Mouse (Mus musculus) cerebellum, adult 11-12 months (tissue): ENCODE results near the gene Pttg1ip.

Experiments used
- DNase-seq: peaks from one replicate; pipeline ENCODE4 v3.0.0; 2022

Pttg1ip gene

DNA sequence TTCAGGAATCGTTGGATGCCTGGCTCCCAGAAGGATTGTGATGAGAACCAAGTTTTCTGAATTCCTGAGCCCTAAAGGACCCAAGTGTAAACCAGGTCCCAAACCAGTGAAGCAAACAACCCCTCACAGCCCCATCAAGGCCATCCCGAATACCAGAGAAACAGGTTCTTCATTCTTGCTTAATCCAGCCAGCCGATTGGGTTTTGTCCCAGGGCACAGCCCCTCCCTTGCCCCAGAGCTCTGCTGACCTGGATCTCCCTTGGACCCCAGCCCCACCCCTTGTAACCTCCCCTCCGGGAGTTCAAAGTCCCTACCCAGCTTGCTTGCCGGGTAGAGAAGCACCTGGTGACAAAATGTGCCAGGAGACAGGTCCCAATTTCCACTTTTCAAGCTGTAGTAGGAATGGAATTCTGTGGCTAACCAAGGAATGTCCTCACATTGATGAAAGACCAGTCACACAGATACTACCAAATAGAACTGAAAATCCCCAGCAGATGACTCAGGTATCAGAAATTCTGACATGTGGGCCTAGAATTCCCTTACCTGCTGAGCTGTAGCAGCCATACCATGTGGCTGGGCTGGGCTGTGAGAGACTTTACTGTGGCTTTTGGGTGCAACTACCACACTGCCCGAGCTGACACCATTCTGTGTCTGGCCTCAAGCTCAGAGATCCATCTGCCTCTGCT is 11.4 kb upstream of the Pttg1ip start:
- DNase-seq, result no peak

DNA sequence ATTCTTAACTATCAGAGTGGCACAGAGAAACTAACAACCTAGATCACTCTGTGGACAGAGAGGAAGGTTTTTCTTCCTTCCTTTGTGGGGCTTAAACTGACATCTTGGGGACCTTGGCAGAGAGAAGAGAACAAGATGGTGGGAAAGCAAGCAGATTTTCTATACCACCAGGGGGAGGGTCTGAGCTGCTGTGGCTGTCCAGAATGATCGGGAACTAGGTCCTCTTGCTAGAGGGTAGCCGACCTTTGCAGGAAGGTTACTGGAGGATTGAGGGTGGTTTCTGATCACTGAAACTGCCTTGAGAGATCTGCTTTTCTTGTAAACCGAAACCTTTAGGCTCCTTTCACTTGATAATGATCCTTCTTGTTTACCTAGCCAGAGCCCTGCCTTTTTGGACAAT is 9.3 kb upstream of the Pttg1ip start:
- no peak for DNase-seq

DNA sequence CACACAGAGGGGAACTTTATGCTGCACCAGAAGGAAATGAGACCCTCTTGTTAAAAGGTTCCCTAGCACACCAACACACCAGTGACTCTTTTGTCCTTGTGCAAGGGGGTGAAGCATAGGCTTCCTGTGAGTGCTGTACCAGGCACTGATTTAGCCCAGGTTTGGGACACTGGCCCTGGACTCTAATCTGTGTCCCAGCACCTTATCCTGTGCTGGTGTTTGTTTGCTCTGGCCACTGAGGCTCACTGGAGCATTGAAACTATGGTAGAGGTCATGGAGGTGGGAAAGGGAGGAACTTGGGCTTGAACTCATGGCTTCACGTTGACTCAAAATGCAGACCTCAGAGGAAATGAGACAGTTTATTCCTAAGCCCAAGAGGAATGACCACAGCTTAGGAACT is 8.4 kb upstream of the Pttg1ip start:
- no peak for DNase-seq

DNA sequence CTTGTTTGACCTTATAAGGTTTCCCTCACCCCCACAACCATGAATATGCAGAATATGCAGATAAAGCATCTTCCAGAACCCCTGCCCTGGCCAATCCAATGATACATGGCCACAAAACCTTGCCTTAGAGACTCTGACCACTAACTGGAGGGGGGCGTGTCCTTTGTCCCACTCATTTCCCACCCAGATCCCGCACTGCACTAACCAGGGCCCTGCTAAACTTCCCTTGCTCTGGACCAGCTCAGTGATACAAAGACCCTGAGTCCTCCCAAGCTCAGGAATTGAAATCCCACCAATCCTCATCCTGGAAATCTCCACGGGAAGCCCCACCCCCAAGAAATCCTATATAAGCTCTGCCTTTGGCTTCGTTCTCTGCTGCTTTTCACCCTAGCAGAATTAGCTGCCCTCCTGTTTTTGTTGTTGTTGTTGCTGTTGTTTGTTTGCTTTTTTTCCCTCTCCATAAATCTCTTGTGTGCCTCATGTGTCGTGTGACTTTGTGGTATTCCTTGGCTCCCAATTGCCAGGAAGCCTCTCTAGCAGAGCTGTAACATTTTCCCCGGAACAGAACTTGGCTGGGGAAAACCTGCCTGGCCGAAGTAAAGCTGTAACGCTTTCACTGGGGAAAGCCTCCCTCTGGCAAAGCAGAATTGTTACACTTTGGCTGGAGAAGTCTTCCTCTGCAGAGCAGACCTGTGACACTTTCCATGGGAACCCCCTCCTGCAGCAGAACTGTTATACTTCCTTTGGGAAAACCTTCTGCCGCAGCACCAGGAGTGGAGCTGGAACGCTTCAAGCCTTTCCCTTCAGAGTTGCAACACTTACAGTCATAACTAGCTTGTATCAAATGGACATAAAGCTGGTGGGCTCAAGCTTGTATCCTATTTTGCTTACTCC is 1.2 kb upstream of the Pttg1ip start:
- DNase-seq, result peak; percentile 27

DNA sequence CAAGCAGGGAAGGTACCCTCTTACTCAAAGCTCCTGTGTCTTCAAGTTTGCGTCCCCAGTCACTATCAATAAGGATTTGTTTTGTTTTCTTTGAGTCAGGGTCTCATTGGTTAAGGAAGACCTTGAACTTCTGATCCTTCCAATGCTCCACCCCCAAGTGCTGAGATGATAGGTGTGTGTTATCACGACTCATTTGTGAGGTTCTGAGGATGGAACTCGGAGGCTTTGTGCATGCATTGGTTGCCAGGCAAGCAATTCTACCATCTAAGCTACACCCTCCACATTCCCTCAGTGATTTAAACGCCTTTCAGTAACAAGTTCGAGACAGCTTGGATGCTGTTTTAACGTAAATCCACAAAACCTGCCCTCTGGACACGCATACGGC is 505 bp upstream of the Pttg1ip start:
- no peak for DNase-seq

DNA sequence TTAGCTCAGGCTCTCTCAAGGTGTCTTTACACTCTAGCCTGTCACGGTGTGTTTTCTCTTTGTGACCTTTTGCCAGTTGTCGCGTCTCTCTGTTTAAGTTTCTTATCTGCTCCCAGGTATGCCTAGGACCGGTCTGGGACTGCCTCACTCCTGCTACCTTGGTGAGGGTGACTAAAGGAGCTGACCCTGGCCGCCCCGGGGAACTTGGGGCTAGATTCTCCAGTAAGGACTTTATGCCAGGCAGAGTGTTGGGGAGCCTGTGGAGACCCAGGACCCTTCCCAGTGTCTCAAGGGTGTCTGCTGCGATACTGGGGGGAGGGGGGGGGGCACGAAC is 732 bp downstream of the Pttg1ip start:
- DNase-seq, result peak; percentile 47

DNA sequence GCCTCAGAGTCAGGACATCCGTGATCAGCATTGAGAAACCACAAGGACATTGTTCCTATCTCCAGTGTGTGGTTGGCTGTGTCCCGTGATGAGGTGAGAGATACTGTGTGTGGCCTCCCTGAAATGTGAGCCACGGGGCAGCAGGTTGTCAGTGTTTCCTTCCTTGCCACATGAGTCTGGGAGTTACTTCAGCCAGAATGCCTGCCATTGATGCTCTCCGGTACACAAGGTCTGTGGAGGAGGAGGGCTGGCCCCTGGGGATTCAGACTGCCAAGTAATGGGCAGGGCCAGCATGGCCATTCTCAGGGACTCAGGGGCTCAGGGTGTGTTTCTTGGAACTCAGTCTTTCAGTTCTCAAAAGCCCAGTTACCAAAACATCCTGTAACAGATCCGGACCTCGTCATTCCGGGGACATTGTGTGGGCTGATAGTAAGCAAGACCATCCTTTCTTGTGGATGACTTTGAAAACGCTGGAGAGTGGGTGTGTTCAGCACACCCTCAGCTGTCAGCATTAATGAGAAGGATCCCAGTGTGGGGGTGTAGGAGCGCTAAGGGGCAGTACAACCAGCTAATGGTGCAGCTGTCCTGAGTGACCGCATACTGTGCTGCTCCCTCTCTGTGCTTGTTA is 2.4 kb downstream of the Pttg1ip start:
- DNase-seq, result no peak

DNA sequence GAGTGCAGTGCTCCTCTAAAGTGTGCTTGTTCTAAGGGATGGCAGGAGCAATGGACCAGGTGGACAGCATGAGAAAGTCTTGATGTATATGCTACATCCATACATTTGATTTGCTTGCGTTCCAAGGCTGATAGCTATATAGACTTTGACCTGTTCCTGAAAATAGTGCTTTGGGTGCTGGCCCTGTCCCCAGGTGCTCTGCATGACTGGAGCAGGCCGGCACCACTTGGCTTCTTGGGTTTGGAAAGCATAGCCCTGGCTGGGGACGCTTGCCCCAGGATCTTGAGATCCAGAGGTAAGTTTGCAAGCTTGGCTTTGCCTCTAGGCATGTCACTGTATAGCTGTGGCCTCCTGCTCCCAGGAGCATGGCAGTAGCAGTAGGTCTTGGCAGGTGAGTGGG is 5.1 kb downstream of the Pttg1ip start:
- no peak for DNase-seq

DNA sequence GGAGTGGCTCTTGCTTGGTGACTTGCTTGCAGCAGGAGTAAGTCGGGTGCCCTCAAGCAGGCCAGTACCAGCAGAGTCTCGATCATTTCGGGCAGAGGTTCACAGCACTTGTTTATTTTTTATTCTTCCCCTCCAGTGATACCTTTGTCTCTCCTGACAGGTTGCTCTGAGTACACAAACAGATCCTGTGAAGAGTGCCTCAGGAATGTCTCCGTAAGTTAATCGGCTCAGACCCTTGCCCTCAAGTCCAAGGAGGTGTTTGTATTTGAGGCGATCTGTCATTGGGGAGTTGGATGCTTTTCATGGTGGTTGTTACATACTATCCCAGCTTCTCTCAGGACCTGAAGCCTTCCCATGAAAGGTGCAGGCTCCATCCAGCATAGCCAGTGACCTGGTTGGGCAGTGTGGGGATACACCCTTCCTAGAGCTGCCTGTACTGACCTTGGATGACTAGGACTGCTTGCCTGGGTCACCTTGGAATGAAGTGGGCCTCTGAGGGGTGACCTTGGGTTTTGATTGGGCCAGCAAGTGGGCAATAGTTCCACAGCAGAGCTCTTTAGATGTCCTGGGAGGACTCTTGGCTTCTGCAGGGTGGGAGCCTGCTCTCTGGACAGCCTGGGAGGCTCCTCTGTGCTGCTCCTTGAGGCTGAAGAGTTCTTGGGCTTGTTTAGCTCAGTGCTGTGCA is 5.7 kb downstream of the Pttg1ip start:
- DNase-seq, result no peak

DNA sequence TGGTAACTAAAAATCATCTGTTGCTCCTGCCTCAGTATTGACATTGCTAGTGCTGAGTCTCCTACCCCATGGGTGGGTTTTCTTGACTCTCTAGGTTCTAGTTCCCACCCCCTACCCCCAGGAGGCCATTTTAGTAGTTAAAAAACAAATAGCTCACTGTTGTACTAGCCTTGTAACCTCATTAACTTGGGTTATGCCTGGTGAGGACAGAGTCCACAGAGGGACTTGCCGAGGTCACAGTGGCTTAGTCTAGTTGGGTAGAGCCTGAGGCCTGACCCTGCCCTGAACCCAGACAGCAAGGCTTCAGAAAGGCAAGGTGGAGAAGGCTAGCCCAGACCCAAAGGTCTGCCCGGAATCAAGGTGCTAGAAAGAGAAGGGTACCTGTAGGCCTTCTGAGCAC is 6.5 kb downstream of the Pttg1ip start:
- no peak for DNase-seq

DNA sequence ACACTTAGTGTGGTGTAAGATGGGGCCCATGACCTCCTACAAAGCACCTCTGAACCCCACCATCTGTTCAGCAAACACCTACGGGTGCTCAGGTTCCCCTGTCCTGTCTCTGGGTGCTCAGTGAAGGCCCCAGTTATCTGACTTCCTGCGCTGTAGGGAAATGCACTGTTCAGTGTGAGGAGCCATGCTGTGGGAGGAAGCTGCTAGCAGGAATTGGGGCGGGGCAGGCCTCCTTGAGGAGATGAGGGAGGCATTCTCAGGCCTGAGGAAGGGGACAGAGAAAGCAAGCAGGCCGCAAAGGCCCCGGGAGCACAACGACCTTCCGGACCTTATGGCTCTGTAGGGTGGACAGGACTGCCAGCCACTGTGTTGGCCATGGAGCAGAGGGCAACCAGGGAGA is 7.6 kb downstream of the Pttg1ip start:
- DNase-seq, result no peak

DNA sequence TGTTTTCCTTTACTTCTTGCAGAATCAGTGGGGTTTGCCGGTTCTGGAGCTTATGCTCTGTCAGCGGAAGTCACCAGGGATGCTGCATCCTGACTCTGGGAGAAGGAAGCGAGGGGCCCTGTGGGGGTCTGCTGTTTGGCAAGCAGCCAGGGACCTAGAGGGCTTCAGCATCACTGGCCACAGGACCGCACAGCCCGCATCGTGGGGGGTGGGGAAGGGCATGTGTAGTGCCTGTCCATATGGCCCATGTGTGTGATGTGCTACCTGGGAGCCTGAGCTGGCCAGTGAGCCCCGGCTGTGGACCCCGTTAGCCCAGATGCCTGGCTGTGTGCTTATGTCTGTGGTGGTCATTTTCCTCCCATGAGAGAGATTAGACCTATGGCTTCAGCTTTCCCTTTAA is 8.2 kb downstream of the Pttg1ip start:
- no peak for DNase-seq

DNA sequence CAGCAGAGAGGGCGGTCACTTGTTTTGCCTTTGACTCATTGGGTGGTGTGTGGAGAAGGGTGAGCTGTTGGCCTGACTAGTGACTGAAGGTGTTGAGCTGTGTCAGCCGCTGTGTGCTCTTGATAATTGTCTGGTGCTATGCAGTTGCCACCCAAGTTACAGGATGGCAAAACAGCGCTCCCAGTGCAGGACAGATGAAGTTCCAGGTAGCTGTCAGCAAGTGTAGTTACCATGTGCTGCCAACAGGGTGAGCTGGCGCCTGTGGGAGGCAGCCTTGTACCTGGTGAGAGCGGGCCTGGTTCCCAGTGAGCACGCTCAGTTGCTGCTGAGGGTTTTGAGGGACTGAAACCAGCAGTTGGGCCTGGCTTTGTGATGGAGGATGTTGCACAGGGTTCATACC is 9.3 kb downstream of the Pttg1ip start:
- peak; percentile 62 for DNase-seq

DNA sequence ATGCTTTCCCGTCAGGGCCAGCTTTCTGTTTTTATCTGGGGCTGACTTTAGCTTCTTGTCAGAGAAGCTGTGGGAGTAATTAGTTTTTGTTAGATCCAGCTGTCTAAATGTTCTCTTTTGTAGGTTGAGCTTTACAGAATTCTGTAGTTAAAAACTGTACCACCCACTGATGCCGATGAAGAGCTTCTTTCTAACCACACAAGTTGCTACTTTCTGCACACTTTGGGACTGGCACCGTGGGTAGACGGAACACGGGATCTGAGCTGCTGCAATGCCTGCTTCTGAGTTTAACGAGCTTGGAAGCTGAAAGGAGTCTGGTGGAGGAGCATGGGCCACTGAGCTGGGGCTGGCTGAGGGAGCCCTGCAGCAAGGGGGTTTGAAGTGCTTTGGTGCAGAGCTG is 10.0 kb downstream of the Pttg1ip start:
- DNase-seq, result no peak

DNA sequence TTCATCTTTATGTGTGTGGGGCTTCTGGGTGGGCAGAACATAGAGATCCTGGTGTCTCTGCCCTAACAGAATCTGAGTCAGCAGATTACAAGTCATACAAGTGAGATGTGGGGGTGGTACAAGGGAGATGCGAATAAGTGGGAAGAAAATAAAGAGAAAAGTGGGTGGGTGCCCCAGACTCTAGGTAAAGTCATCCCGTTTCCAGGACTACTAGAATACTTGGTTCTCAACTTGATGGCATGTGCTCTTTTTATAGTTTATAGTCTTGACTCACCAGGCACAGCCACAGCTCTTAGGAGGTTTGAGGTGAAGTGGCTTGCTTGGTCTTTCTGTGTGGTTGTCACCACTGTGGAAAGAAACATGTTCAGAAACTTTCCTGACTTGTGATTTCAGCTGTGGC is 14.5 kb downstream of the Pttg1ip start:
- no peak for DNase-seq

DNA sequence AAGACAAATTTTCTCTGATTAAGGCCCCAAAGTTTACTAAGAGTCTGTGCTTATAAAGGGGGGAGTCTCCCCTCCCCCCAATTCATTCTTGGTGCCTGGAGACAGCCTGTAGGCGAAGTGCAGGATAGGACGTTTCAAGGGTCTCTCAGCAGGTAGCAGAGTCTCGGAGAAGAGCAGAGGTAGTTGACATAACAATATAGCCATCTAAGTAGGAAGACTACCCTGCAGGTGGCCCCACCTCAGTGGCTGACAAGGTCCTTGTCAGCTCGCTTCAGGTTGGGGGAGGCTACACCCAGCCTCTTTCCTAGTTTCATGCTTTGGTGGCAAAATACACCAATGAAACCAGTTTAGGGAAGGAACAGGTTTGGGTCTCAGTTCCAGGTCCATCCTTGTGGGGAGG is 21.5 kb downstream of the Pttg1ip start:
- DNase-seq, result no peak

DNA sequence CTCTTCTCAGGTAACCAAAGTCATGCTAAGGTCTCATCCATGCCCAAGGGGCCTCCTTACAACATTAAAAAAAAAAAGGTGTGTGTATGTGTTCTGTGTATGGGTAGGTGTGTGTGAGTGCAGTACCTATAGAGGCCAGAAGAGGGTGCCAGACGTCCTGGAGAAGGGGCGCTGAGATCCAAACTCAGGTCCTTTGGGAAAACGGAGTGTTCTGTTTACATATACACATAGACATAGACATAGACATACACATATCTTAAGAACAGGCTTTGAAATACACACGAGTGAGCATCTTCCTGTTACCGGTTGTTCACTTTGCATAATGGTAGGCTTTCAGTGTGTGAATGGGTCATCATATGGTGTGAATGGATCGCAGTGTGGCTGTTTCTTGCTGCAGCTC is 22.6 kb downstream of the Pttg1ip start:
- DNase-seq, result no peak

DNA sequence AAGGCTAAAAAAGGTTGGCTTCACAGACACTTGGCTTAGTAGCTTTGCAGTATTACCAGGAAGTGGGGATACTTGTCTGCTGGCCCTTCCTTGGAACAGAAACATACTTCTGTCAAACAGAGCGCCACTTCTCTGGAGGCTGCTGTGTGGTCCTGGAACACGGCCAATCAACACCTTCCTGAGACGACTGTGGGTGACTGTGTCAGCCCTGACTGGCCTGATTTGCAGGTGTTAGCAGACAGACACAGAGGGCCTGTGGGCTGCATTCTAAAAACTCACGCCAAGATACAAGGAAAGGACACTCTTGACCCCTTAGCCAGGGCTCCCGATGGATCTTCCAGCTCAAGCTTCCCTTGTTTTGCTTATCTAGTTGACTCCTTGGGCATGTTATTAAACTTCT is 23.4 kb downstream of the Pttg1ip start:
- DNase-seq, result peak; percentile 63

DNA sequence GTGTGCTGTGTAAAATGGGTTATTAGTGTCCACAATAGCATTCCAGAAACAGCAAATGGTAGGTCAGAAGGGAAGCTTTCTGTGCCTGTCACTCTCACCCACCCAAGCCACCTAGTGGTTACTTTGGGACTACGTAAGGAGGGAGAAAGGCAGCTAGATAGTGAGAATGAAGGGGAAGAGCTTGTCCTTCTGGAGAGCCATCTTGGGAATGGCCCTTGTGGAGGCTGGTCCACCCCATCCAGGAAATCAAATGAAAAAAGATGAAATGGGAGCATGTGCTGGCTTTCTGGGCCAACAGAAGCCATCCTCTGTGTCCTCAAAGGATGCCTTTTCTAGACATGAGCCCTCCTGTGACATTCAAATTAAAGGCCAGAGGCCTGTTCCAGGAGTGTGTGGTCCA is 23.8 kb downstream of the Pttg1ip start:
- no peak for DNase-seq

DNA sequence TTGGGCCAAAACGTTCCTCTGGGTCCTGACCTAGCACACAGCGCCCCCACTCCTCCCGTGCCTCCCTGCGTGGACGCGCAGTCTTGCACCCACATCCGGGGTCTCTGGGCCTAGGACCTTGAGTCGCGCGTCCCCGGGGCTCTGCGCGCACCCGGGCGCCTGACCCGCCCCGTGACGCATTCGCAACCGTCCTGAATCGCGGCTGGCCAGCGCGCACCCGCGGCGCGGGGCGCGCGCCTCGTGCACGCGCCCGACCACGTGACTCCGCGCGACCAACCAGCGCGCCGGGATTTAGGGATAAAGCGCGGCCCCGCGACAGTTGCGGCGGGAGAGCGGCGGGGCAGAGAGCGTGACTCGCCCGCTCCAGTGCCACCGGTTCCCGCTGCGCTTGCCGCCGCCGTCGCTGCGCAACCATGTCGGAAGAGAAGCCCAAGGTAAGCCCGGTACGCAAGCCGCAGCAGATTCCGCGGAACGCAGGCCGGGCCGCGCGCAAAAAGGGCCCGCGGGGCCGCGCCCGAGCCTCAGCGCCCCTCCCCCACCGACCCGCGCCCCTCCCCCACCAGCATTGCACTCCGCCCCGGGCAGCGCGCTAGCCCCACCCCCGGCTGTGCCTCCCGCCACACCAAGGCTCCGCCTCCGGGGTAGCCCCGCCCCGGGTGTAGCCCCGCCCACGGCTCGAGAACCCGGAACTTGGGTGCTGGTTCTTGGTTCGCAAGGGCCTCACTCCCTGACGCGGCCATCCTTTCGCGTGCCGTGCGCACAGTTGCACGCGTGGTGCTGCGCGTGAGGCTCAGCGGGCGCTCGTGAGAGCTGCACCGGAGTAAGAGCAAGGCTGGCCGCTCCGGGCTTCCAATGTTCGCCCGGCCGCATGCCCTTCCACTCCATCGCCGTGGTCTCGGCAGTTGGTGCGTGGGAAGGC is 24.6 kb downstream of the Pttg1ip start, which contains the start of the genes Sumo3 and Gm49325:
Gene Sumo3 (plus strand): TSS at position 190 of the 919 bp plus-strand sequence.
Gene Gm49325 (plus strand): TSS at position 290 of the 919 bp plus-strand sequence.
- DNase-seq, result peak; percentile 94

DNA sequence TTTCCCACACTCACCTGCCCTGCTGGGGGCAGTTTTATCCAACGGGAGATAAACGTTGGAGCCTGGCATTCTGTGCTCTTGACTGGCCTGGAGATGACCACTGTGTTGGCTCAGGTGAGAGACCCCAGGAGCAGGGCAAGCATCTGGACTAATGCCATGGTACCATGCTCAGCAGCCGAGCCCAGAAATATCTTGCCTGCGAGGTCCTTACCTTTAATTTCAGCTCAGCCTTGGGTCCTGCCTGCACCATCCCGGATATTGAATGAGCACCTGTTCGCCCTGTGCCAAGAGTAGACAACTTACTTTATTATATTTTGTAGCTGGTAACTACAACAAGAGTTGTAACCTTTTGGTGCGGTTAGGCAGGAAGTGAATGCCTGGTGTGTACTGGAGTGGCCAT is 25.3 kb downstream of the Pttg1ip start:
- DNase-seq, result no peak

DNA sequence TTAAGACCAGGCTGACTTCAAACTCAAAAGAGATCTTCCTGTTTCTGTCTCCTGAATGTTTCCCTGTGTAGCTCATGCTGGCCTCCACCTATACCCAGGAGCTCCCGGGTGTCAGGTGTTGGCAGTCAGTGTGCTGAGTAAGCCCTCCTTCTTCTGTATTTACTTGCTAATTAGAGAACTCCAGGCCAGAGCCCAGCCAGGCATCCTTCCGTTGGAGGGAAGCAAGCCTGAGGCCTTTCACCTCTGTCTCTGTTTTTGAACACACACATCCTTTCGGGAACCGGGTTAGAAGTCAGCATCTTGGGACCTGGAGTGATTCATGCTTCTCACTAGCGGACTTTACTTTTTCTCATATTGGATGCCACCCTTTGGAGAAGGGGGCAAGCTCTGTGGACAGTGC is 25.9 kb downstream of the Pttg1ip start:
- DNase-seq, result no peak
